Comparison of ENCODE assay signal across 8 mouse cellular contexts in genomic region chr13:23759916-23760239, GRCm38 (mm10). TPM values are rescaled to one million over a fixed set of nuclear protein-coding genes. Genes with fewer than 3 reads are reported as not detected.
DNase-seq lines count a peak whose midpoint lies in the region; ATAC-seq and TF ChIP-seq lines count a peak whose summit lies in the region.

No protein-coding gene starts in this region.

- TF ChIP-seq CTCF in CH12.LX (conservative IDR thresholded peaks at IDR 0.05 in 1 of 2, IDR thresholded peaks at IDR 0.05 in 1 of 2; ENCODE audit: low read depth in 2 of 2, low read length in 2 of 2): no peak
- no peak for TF ChIP-seq CTCF in forebrain, postnatal 0 days (IDR thresholded peaks at IDR 0.05; ENCODE audit: low read depth)

- no peak for ATAC-seq in heart, embryonic 13.5 days (ENCODE audit: extremely low read depth, insufficient number of reproducible peaks, low FRiP score, low TSS enrichment)
- ATAC-seq in forebrain, postnatal 0 days: no peak
- no peak for ATAC-seq in monocyte, adult 5-6 weeks (replicated peaks; ENCODE audit: insufficient number of reproducible peaks, low FRiP score, low TSS enrichment, poor library complexity, severe bottlenecking)

- H3K9me3 ChIP-seq in heart, embryonic 13.5 days: no peaks in the 10 kb centered on the region
- no peaks in the 10 kb centered on the region for H3K9me3 ChIP-seq in CH12.LX (replicated peaks; ENCODE audit: low read length)
- H3K9me3 ChIP-seq in forebrain, postnatal 0 days (ENCODE audit: low read length): no peaks in the 10 kb centered on the region

- in situ Hi-C loops in CH12.LX (cut with MboI; ENCODE audit: low pct_ligation_motif_present, low pct_unique_long_range_greater_than_20kb, low sequenced_read_pairs): loop anchor here (25.0 kb wide), 1 partner anchor 1723 kb away; the partner anchor contains the start of genes Hist1h2ag, Hist1h2ah, Hist1h2bj and Hist1h2bk

- TF ChIP-seq EP300 in CH12.LX (IDR thresholded peaks at IDR 0.05; ENCODE audit: low read length): peak; percentile 43; the same call in 1 of the 2 replicates

- DNase-seq in heart, postnatal 14 days: no peak
- DNase-seq in CH12.LX (ENCODE audit: extremely low read depth): no peak
- DNase-seq in forebrain, postnatal 0 days: no peak
- DNase-seq in mesoderm, embryonic 11.5 days (ENCODE audit: low read depth, low spot score): peak; percentile 61
- no peak for DNase-seq in layer of hippocampus, postnatal 10 days (ENCODE audit: low spot score in 2 of 2)
- DNase-seq in cerebellum, adult 9-11 months: no peak

- TF ChIP-seq RAD21 in CH12.LX (IDR thresholded peaks at IDR 0.05; ENCODE audit: low read depth, low read length): no peak

- H3K4me1 ChIP-seq in heart, embryonic 13.5 days: peaks cover 37% of the 10 kb centered on the region
- peaks cover 3 to 55% of the 10 kb centered on the region in 2 experiments; a peak in 3 of 4 replicates for H3K4me1 ChIP-seq in CH12.LX (ENCODE audit: control insufficient read depth in 1 of 2, insufficient read depth in 2 of 2)
- H3K4me1 ChIP-seq in forebrain, postnatal 0 days (ENCODE audit: insufficient read depth): peaks cover 17% of the 10 kb centered on the region

- H3K27me3 ChIP-seq in heart, embryonic 13.5 days (replicated peaks): no peaks in the 10 kb centered on the region
- H3K27me3 ChIP-seq in CH12.LX (replicated peaks): no peaks in the 10 kb centered on the region
- no peaks in the 10 kb centered on the region for H3K27me3 ChIP-seq in forebrain, postnatal 0 days (ENCODE audit: insufficient read depth, low read length)

- peak overlapping the region; percentile 79 for H3K4me2 ChIP-seq in heart, embryonic 13.5 days
- peak overlapping the region; percentile 96 for H3K4me2 ChIP-seq in CH12.LX (ENCODE audit: insufficient read depth, low read depth, poor library complexity, severe bottlenecking)
- H3K4me2 ChIP-seq in forebrain, postnatal 0 days (ENCODE audit: low read depth): no peak overlapping the region; the same call in 1 of the 2 replicates

- peak overlapping the region; percentile 54 for H3K4me3 ChIP-seq in heart, embryonic 13.5 days
- H3K4me3 ChIP-seq in CH12.LX (replicated peaks in 1 of 3; ENCODE audit: low read depth in 2 of 3, low read length in 2 of 3, poor library complexity in 1 of 3): peak overlapping the region; percentile 45 to 49 (median 48)
- no peak overlapping the region for H3K4me3 ChIP-seq in forebrain, postnatal 0 days (ENCODE audit: low read depth, low read length)

- H3K9ac ChIP-seq in heart, embryonic 13.5 days: peak overlapping the region; percentile 81
- peak overlapping the region; percentile 98 for H3K9ac ChIP-seq in CH12.LX (ENCODE audit: insufficient read depth, low read depth)
- H3K9ac ChIP-seq in forebrain, postnatal 0 days: 0 out of 2 replicates have a peak overlapping the region, but pooled peaks have one; percentile 57

- TF ChIP-seq POLR2A in CH12.LX (IDR thresholded peaks at IDR 0.05; ENCODE audit: low read depth, low read length): no peak; the same call in 1 of the 2 replicates

- peak overlapping the region; percentile 96 for H3K27ac ChIP-seq in heart, embryonic 13.5 days (replicated peaks)
- H3K27ac ChIP-seq in CH12.LX (ENCODE audit: insufficient read depth, low read depth): peak overlapping the region; percentile 84
- peak overlapping the region; percentile 83; the same call in 1 of the 2 replicates for H3K27ac ChIP-seq in forebrain, postnatal 0 days (ENCODE audit: low read depth, low read length)

- dilution Hi-C loops in CH12.LX (cut with MboI; ENCODE audit: extremely low pct_ligation_motif_present, extremely low pct_unique_long_range_greater_than_20kb, low sequenced_read_pairs): no loop called here

- 67% methylated on average over 1 of the region's 1 CpGs for WGBS in heart, embryonic 13.5 days
- 80% methylated on average over 1 of the region's 1 CpGs for WGBS in forebrain, postnatal 0 days

- no peaks in the 10 kb centered on the region for H3K36me3 ChIP-seq in heart, embryonic 13.5 days
- H3K36me3 ChIP-seq in CH12.LX (replicated peaks in 1 of 2; ENCODE audit: control insufficient read depth in 1 of 2, insufficient read depth in 1 of 2, low read length in 1 of 2): no peaks in the 10 kb centered on the region
- H3K36me3 ChIP-seq in forebrain, postnatal 0 days (ENCODE audit: insufficient read depth): no peaks in the 10 kb centered on the region

- intact Hi-C loops in heart, postnatal 14 days (cut with DNase I): loop anchor here (5.0 to 10.0 kb wide), 2 partner anchors 1718 to 1935 kb away; partner anchors contain the start of genes Hist1h2ag, Hist1h2bj and Hist1h4i

- H3K79me2 ChIP-seq in CH12.LX (replicated peaks; ENCODE audit: control insufficient read depth, extremely low read depth, insufficient read depth, poor library complexity, severe bottlenecking): no peaks in the 10 kb centered on the region

TF ChIP-seq in CH12.LX, 34 proteins besides CTCF, POLR2A, EP300 and RAD21 (continues in another document):
- no peak for TF ChIP-seq USF2 (conservative IDR thresholded peaks at IDR 0.05; ENCODE audit: low read depth, low read length)
- no peak; the same call in 1 of the 2 replicates for TF ChIP-seq NELFE (IDR thresholded peaks at IDR 0.05; ENCODE audit: low read depth, low read length)
- peak; percentile 56; the same call in 1 of the 2 replicates for TF ChIP-seq JUND (conservative IDR thresholded peaks at IDR 0.05; ENCODE audit: low read depth, low read length)
- no peak; the same call in 1 of the 2 replicates for TF ChIP-seq MYC (IDR thresholded peaks at IDR 0.05; ENCODE audit: low read depth, low read length)
- TF ChIP-seq JUN (IDR thresholded peaks at IDR 0.05; ENCODE audit: insufficient read depth, low read depth, low read length): peak; percentile 30; the same call in 1 of the 2 replicates
- 0 out of 2 replicates have a peak, but pooled peaks have one; percentile 33 for TF ChIP-seq KAT2A (IDR thresholded peaks at IDR 0.05; ENCODE audit: insufficient replicate concordance, low read length)
- 0 out of 2 replicates have a peak, but pooled peaks have one; percentile 5 for TF ChIP-seq HCFC1 (IDR thresholded peaks at IDR 0.05; ENCODE audit: low read depth, low read length)
- TF ChIP-seq USF1 (IDR thresholded peaks at IDR 0.05; ENCODE audit: low read depth, low read length): no peak
- no peak for TF ChIP-seq ZMIZ1 (IDR thresholded peaks at IDR 0.05; ENCODE audit: low read depth, low read length)
- TF ChIP-seq TCF12 (IDR thresholded peaks at IDR 0.05; ENCODE audit: low read depth, low read length): no peak

RNA-seq across cellular contexts. Expression of gene Hist1h4a, which starts 1.2 kb away (rescaled TPM):
- not detected in 2 replicates for polyA plus RNA-seq in heart, embryonic 13.5 days (2015; fragmentation: Nextera tagmentation; extraction: Ambion mirVana)
- total RNA-seq in heart, postnatal 14 days (2021): 10 to 100 TPM; 33.4 to 91.7 TPM
- total RNA-seq in CH12.LX (2012; rRNA removed) (1,167 and 1,215 TPM in 2 replicates), CH12.LX (2014; rRNA removed) (14.2 and 18.4 TPM in 2 replicates)
- 3.3 and 4.4 TPM in 2 replicates for polyA plus RNA-seq in CH12.LX (2012; ENCODE audit: insufficient read length, low read depth)
- total RNA-seq in forebrain, postnatal 0 days (2014; rRNA removed): 303 and 421 TPM in 2 replicates
- 0.64 TPM in 1 of 2 replicates, not detected in the other for polyA plus RNA-seq in forebrain, postnatal 0 days (2015; fragmentation: Nextera tagmentation; extraction: Ambion mirVana)
- 10 to 100 TPM; 71.9 to 72.7 TPM for total RNA-seq in layer of hippocampus, postnatal 10 days (2021)
- total RNA-seq in monocyte, adult 5-6 weeks (2017): 43.2 to 186 TPM (median 59.3 TPM) in 3 replicates

RNA-seq across cellular contexts. Expression of gene Hist1h3a, which starts 2.3 kb away (rescaled TPM):
- polyA plus RNA-seq in heart, embryonic 13.5 days (2015; fragmentation: Nextera tagmentation; extraction: Ambion mirVana): 1.9 and 3.5 TPM in 2 replicates
- 100 to 1,000 TPM in 1 of 2 experiments, 10 to 100 TPM in 1; 55.1 to 114 TPM for total RNA-seq in heart, postnatal 14 days (2021)
- 1,392 and 1,471 TPM in 2 replicates for total RNA-seq in CH12.LX (2012; rRNA removed)
- total RNA-seq in CH12.LX (2014; rRNA removed): 60.5 and 78.5 TPM in 2 replicates
- 3.2 and 3.9 TPM in 2 replicates for polyA plus RNA-seq in CH12.LX (2012; ENCODE audit: insufficient read length, low read depth)
- total RNA-seq in forebrain, postnatal 0 days (2014; rRNA removed): 483 and 512 TPM in 2 replicates
- polyA plus RNA-seq in forebrain, postnatal 0 days (2015; fragmentation: Nextera tagmentation; extraction: Ambion mirVana): 1.2 and 2.2 TPM in 2 replicates
- total RNA-seq in layer of hippocampus, postnatal 10 days (2021): 10 to 100 TPM; 68.7 to 70.1 TPM
- total RNA-seq in monocyte, adult 5-6 weeks (2017): 4.6 to 86.2 TPM (median 18.3 TPM) in 3 replicates

RNA-seq across cellular contexts. Expression of gene Hist1h4b, which starts 3.1 kb away (rescaled TPM):
- polyA plus RNA-seq in heart, embryonic 13.5 days (2015; fragmentation: Nextera tagmentation; extraction: Ambion mirVana): 2.3 and 2.8 TPM in 2 replicates
- total RNA-seq in heart, postnatal 14 days (2021): 10 to 100 TPM; 44.8 to 83.6 TPM
- total RNA-seq in CH12.LX (2012; rRNA removed): 2,309 and 2,552 TPM in 2 replicates
- total RNA-seq in CH12.LX (2014; rRNA removed): 14.3 and 24.8 TPM in 2 replicates
- 3.5 and 11.8 TPM in 2 replicates for polyA plus RNA-seq in CH12.LX (2012; ENCODE audit: insufficient read length, low read depth)
- total RNA-seq in forebrain, postnatal 0 days (2014; rRNA removed): 184 and 254 TPM in 2 replicates
- polyA plus RNA-seq in forebrain, postnatal 0 days (2015; fragmentation: Nextera tagmentation; extraction: Ambion mirVana): 1.8 and 3.0 TPM in 2 replicates
- 10 to 100 TPM; 80.9 to 84.6 TPM for total RNA-seq in layer of hippocampus, postnatal 10 days (2021)
- 10.8 to 62.1 TPM (median 12.1 TPM) in 3 replicates for total RNA-seq in monocyte, adult 5-6 weeks (2017)

RNA-seq across cellular contexts. Expression of gene Hist1h1a, which starts 3.6 kb away (rescaled TPM):
- 1.5 and 1.6 TPM in 2 replicates for polyA plus RNA-seq in heart, embryonic 13.5 days (2015; fragmentation: Nextera tagmentation; extraction: Ambion mirVana)
- total RNA-seq in heart, postnatal 14 days (2021): 10 to 100 TPM; 28.9 to 69.7 TPM
- 1,163 and 1,722 TPM in 2 replicates for total RNA-seq in CH12.LX (2012; rRNA removed)
- total RNA-seq in CH12.LX (2014; rRNA removed): 22.2 and 30.9 TPM in 2 replicates
- 1.7 and 2.4 TPM in 2 replicates for polyA plus RNA-seq in CH12.LX (2012; ENCODE audit: insufficient read length, low read depth)
- total RNA-seq in forebrain, postnatal 0 days (2014; rRNA removed): 195 and 202 TPM in 2 replicates
- 0.36 and 0.40 TPM in 2 replicates for polyA plus RNA-seq in forebrain, postnatal 0 days (2015; fragmentation: Nextera tagmentation; extraction: Ambion mirVana)
- 10 to 100 TPM; 47.3 to 51.5 TPM for total RNA-seq in layer of hippocampus, postnatal 10 days (2021)
- total RNA-seq in monocyte, adult 5-6 weeks (2017): 55.4 to 86.3 TPM (median 64.8 TPM) in 3 replicates

RNA-seq across cellular contexts. Expression of gene Hist1h3b, which starts 7.8 kb away (rescaled TPM):
- 5.5 and 6.3 TPM in 2 replicates for polyA plus RNA-seq in heart, embryonic 13.5 days (2015; fragmentation: Nextera tagmentation; extraction: Ambion mirVana)
- 100 to 1,000 TPM in 1 of 2 experiments, 10 to 100 TPM in 1; 70.3 to 154 TPM for total RNA-seq in heart, postnatal 14 days (2021)
- 1,913 and 2,096 TPM in 2 replicates for total RNA-seq in CH12.LX (2012; rRNA removed)
- 28.9 and 44.0 TPM in 2 replicates for total RNA-seq in CH12.LX (2014; rRNA removed)
- polyA plus RNA-seq in CH12.LX (2012; ENCODE audit: insufficient read length, low read depth): 5.4 and 5.5 TPM in 2 replicates
- 229 and 254 TPM in 2 replicates for total RNA-seq in forebrain, postnatal 0 days (2014; rRNA removed)
- 0.25 and 0.67 TPM in 2 replicates for polyA plus RNA-seq in forebrain, postnatal 0 days (2015; fragmentation: Nextera tagmentation; extraction: Ambion mirVana)
- 10 to 100 TPM; 67.7 to 73.1 TPM for total RNA-seq in layer of hippocampus, postnatal 10 days (2021)
- 9.7 TPM in 1 of 3 replicates, not detected in the others for total RNA-seq in monocyte, adult 5-6 weeks (2017)
